Mouse (Mus musculus) gastrocnemius, postnatal 25 days (tissue): ENCODE measurements around the gene Cerk. TPM values are rescaled to one million over a fixed set of nuclear protein-coding genes. Genes with fewer than 3 reads are reported as not detected.
"Not testable (repeated sequence)": the region's sequence is repeated elsewhere in the genome, so short reads cannot be mapped to it uniquely, and the experiment has no call there.

ENCODE experiments used
- DNase-seq: peaks from one replicate; pipeline ENCODE4 v3.0.0; 2022
- long read RNA-seq, 2 experiments: library from polyadenylated mRNA; stranded (forward); transcript quantifications; one replicate each; pipeline ENCODE4 v2.0.0; 2021
- total RNA-seq, 2 experiments: library from RNA; stranded (reverse); gene quantifications; 1 replicate in 1 of 2; 2 replicates in 1 of 2; pipeline ENCODE4 v1.2.3; 2021

The Cerk gene
- total RNA-seq, result 1 to 10 TPM; 4.6 to 4.9 TPM
- long read RNA-seq, experiment 1, full-length matches to known transcripts, result 1 of 5 reads
- long read RNA-seq, experiment 1, partial matches to known transcripts, result 0 of 5 reads
- long read RNA-seq, experiment 1, other reads (novel, unspliced or antisense), result 4 of 5 reads
- long read RNA-seq, experiment 2, full-length matches to known transcripts, result 2 of 3 reads
- long read RNA-seq, experiment 2, partial matches to known transcripts, result 0 of 3 reads
- long read RNA-seq, experiment 2, other reads (novel, unspliced or antisense), result 1 of 3 reads

GRCm38 (mm10) chr15:86185689-86186569 lies at the start of gene Cerk:
Gene Cerk (minus strand): TSS chr15:86186141.
- DNase-seq, result peak; percentile 84

- peak; percentile 61 for DNase-seq
These were observed 48.8 kb upstream of the Cerk start for GRCm38 (mm10) chr15:86234517-86235441.

- DNase-seq, result no peak
These were observed 48.1 kb upstream of the Cerk start for GRCm38 (mm10) chr15:86234001-86234400.

- DNase-seq, result no peak
These were observed 46.0 kb upstream of the Cerk start for GRCm38 (mm10) chr15:86231831-86232512.

GRCm38 (mm10) chr15:86231170-86231569 lies 45.2 kb upstream of the Cerk start:
- DNase-seq, result no peak

- no peak for DNase-seq
These were observed 43.7 kb upstream of the Cerk start for GRCm38 (mm10) chr15:86229623-86230022.

GRCm38 (mm10) chr15:86229088-86229487 lies 43.1 kb upstream of the Cerk start:
- no peak for DNase-seq

- DNase-seq, result no peak
These were observed 42.2 kb upstream of the Cerk start for GRCm38 (mm10) chr15:86228186-86228585.

GRCm38 (mm10) chr15:86226968-86227367 lies 41.0 kb upstream of the Cerk start:
- DNase-seq, result no peak

- DNase-seq, result no peak
These were observed 40.3 kb upstream of the Cerk start for GRCm38 (mm10) chr15:86226221-86226620.

- peak; percentile 56 for DNase-seq
These were observed 39.1 kb upstream of the Cerk start for GRCm38 (mm10) chr15:86224972-86225551.

- not testable (repeated sequence) for DNase-seq
These were observed 36.0 kb upstream of the Cerk start for GRCm38 (mm10) chr15:86221901-86222300.

- DNase-seq, result no peak
These were observed 35.4 kb upstream of the Cerk start for GRCm38 (mm10) chr15:86221369-86221768.

- peak; percentile 28 for DNase-seq
These were observed 34.8 kb upstream of the Cerk start for GRCm38 (mm10) chr15:86220715-86221114.

- peak; percentile 36 for DNase-seq
These were observed 34.3 kb upstream of the Cerk start for GRCm38 (mm10) chr15:86220229-86220630.

GRCm38 (mm10) chr15:86219534-86220228 lies 33.7 kb upstream of the Cerk start:
- no peak for DNase-seq

- DNase-seq, result not testable (repeated sequence)
These were observed 30.7 kb upstream of the Cerk start for GRCm38 (mm10) chr15:86216641-86217040.

GRCm38 (mm10) chr15:86214549-86215201 lies 28.7 kb upstream of the Cerk start:
- no peak for DNase-seq

GRCm38 (mm10) chr15:86213753-86214548 lies 28.0 kb upstream of the Cerk start, which contains the start of gene Tbc1d22a:
Gene Tbc1d22a (plus strand): TSS chr15:86214459.
- DNase-seq, result peak; percentile 88
